Mouse (Mus musculus) G1E-ER4 (cell line): ENCODE measurements around the gene Olfr1418. TPM values are rescaled to one million over a fixed set of nuclear protein-coding genes. Genes with fewer than 3 reads are reported as not detected.

Source experiments
- GATA1 ChIP-seq: IDR thresholded peaks from one replicate; pipeline ENCODE4 v1.8.0; 2012; ENCODE audit warnings: low read length, inconsistent platforms
- polyA plus RNA-seq: library from polyadenylated mRNA; stranded (reverse); fragments of >175 nt; gene quantifications from 2 replicates; pipeline ENCODE4 v1.2.3, GENCODE M21; 2012

Olfr1418 gene
- polyA plus RNA-seq, 1 experiment: not detected

- TF ChIP-seq GATA1: no peak
Measured at GRCm38 (mm10) chr19:11814742-11815333, 46.0 kb downstream of the Olfr1418 start.

GRCm38 (mm10) chr19:11813649-11814048 is 47.2 kb downstream of the Olfr1418 start:
- no peak for TF ChIP-seq GATA1

GRCm38 (mm10) chr19:11813136-11813535 is 47.7 kb downstream of the Olfr1418 start:
- no peak for TF ChIP-seq GATA1

GRCm38 (mm10) chr19:11811688-11812365 is 49.0 kb downstream of the Olfr1418 start:
- TF ChIP-seq GATA1: no peak

GRCm38 (mm10) chr19:11810856-11811255 is 50.0 kb downstream of the Olfr1418 start:
- TF ChIP-seq GATA1: no peak

GRCm38 (mm10) chr19:11810003-11810758 is 50.7 kb downstream of the Olfr1418 start:
- no peak for TF ChIP-seq GATA1

GRCm38 (mm10) chr19:11808452-11808851 is 52.4 kb downstream of the Olfr1418 start:
- no peak for TF ChIP-seq GATA1

GRCm38 (mm10) chr19:11807822-11808221 is 53.0 kb downstream of the Olfr1418 start:
- no peak for TF ChIP-seq GATA1

- TF ChIP-seq GATA1: no peak
Measured at GRCm38 (mm10) chr19:11807251-11807650, 53.6 kb downstream of the Olfr1418 start.

- no peak for TF ChIP-seq GATA1
Measured at GRCm38 (mm10) chr19:11804423-11804822, 56.4 kb downstream of the Olfr1418 start.

Other genes with a start within 250 kb of the Olfr1418 start
- gene Ms4a2, start 237.3 kb downstream of the Olfr1418 start, polyA plus RNA-seq: not detected in 2 replicates
- gene Ms4a3, start 220.2 kb downstream of the Olfr1418 start, polyA plus RNA-seq: not detected in 2 replicates
- not detected in 2 replicates for gene Oosp2, start 200.5 kb downstream of the Olfr1418 start, polyA plus RNA-seq
- gene Oosp1, start 169.9 kb downstream of the Olfr1418 start, polyA plus RNA-seq: not detected in 2 replicates
- not detected in 2 replicates for gene Oosp3, start 164.0 kb downstream of the Olfr1418 start, polyA plus RNA-seq
- not detected in 2 replicates for gene Gif, start 113.5 kb downstream of the Olfr1418 start, polyA plus RNA-seq
- gene Mrpl16, start 90.7 kb downstream of the Olfr1418 start, polyA plus RNA-seq: 9.2 and 27.7 TPM in 2 replicates
- gene Stx3, start 41.7 kb downstream of the Olfr1418 start, polyA plus RNA-seq: not detected in 2 replicates
- gene Olfr1417, start 21.8 kb downstream of the Olfr1418 start, polyA plus RNA-seq: not detected in 2 replicates
- not detected in 2 replicates for gene Olfr1419, start 14.0 kb upstream of the Olfr1418 start, polyA plus RNA-seq
- gene Olfr1420, start 25.5 kb upstream of the Olfr1418 start, polyA plus RNA-seq: not detected in 2 replicates
- gene Patl1, start 51.3 kb upstream of the Olfr1418 start, polyA plus RNA-seq: 10.3 and 19.4 TPM in 2 replicates
- gene Osbp, start 104.9 kb upstream of the Olfr1418 start, polyA plus RNA-seq: 9.9 and 12.0 TPM in 2 replicates
- not detected in 2 replicates for gene Olfr1423, start 180.3 kb upstream of the Olfr1418 start, polyA plus RNA-seq
- gene Olfr1424, start 201.6 kb upstream of the Olfr1418 start, polyA plus RNA-seq: not detected in 2 replicates
- gene Olfr1425, start 216.7 kb upstream of the Olfr1418 start, polyA plus RNA-seq: not detected in 2 replicates
- gene Olfr1426, start 230.9 kb upstream of the Olfr1418 start, polyA plus RNA-seq: not detected in 2 replicates
- not detected in 2 replicates for gene Olfr1427, start 242.3 kb upstream of the Olfr1418 start, polyA plus RNA-seq